8 mouse cellular contexts compared by ENCODE assay signal in genomic region chr2:160731839-160732261, GRCm38 (mm10). TPM values are rescaled to one million over a fixed set of nuclear protein-coding genes. Genes with fewer than 3 reads are reported as not detected.
DNase-seq lines count a peak whose midpoint lies in the region; ATAC-seq and TF ChIP-seq lines count a peak whose summit lies in the region.

No protein-coding gene starts in this region.

- TF ChIP-seq POLR2A in cerebellum, adult 2 months (IDR thresholded peaks at IDR 0.05; ENCODE audit: borderline replicate concordance, insufficient read depth, low read length) = no peak

- no peaks in the 10 kb centered on the region for H3K27me3 ChIP-seq in cerebellum, adult 2 months (ENCODE audit: control insufficient read depth, insufficient read depth, low read length)
- no peaks in the 10 kb centered on the region for H3K27me3 ChIP-seq in hindbrain, embryonic 12.5 days

- H3K27ac ChIP-seq in cerebellum, adult 2 months (ENCODE audit: insufficient read depth, low read length) = peak overlapping the region; percentile 37; the same call in 1 of the 2 replicates
- H3K27ac ChIP-seq in hindbrain, embryonic 12.5 days = peak overlapping the region; percentile 97

- under 1% methylated on average over 32 of the region's 32 CpGs for WGBS in cerebellum, adult 2 months
- WGBS in hindbrain, embryonic 12.5 days = under 1% methylated on average over 32 of the region's 32 CpGs

- peak; percentile 47 for ATAC-seq in hindbrain, embryonic 12.5 days (ENCODE audit: low FRiP score)

- peaks cover 26% of the 10 kb centered on the region for H3K36me3 ChIP-seq in hindbrain, embryonic 12.5 days

- peak; percentile 77 for DNase-seq in NIH3T3 (ENCODE audit: low read depth)
- DNase-seq in cerebellum, adult 2 months = peak in 1 of 2 experiments; percentile 63
- DNase-seq in frontal cortex, postnatal 36 days (ENCODE audit: low spot score in 2 of 2) = peak; percentile 40 to 51
- peak; percentile 47 for DNase-seq in left cerebral cortex, adult 11 months (ENCODE audit: low spot score)
- peak; percentile 70 for DNase-seq in lung, postnatal 25 days (ENCODE audit: low spot score)
- peak; percentile 44 to 50 for DNase-seq in right cerebral cortex, postnatal 36 days (ENCODE audit: low spot score in 2 of 2)
- no peak for DNase-seq in thymus, postnatal 14 days

- peak overlapping the region; percentile 99 for H3K9ac ChIP-seq in hindbrain, embryonic 12.5 days

- peak overlapping the region; percentile 77 for H3K4me3 ChIP-seq in cerebellum, adult 2 months (replicated peaks; ENCODE audit: insufficient read depth, low read depth, low read length)
- peak overlapping the region; percentile 75 for H3K4me3 ChIP-seq in hindbrain, embryonic 12.5 days

- peaks cover 16% of the 10 kb centered on the region; the same call in 1 of the 2 replicates for H3K4me1 ChIP-seq in cerebellum, adult 2 months (ENCODE audit: control insufficient read depth, insufficient read depth, low read length)
- H3K4me1 ChIP-seq in hindbrain, embryonic 12.5 days = peaks cover 57% of the 10 kb centered on the region

- no peaks in the 10 kb centered on the region for H3K9me3 ChIP-seq in hindbrain, embryonic 12.5 days (replicated peaks)

- peak overlapping the region; percentile 91 for H3K4me2 ChIP-seq in hindbrain, embryonic 12.5 days (replicated peaks)

- TF ChIP-seq CTCF in cerebellum, adult 2 months (IDR thresholded peaks at IDR 0.05; ENCODE audit: borderline replicate concordance, insufficient read depth, low read depth, low read length) = no peak

RNA-seq across cellular contexts. Expression of gene Plcg1, which starts 0.8 kb away (rescaled TPM):
- polyA plus RNA-seq in cerebellum, adult 2 months (2012; rRNA removed) = 73.1 and 74.5 TPM in 2 replicates
- polyA plus RNA-seq in hindbrain, embryonic 12.5 days (2016; fragmentation: Nextera tagmentation; extraction: Ambion mirVana) = 119 and 122 TPM in 2 replicates
